Comparison of ENCODE assay signal across 11 mouse cellular contexts in genomic region chr16:6448250-6448649, GRCm38 (mm10).
A peak's percentile ranks its signal among the peaks of the same experiment; 100 is the strongest.
DNase-seq lines count a peak whose midpoint lies in the region; ATAC-seq lines count a peak whose summit lies in the region.
"Had no signal": no experiment of that assay in that cellular context is flagged by ENCODE, and none has a peak within 500 bp of the region (broad histone marks: within the 10 kb centered on the region; RNA-seq: fewer than 3 reads in every experiment).

No protein-coding gene starts in this region.

- no peak for ATAC-seq in lung, embryonic 16.5 days (ENCODE audit: low read depth)
- ATAC-seq in forebrain, embryonic 14.5 days = peak; percentile 86
- ATAC-seq in limb, embryonic 12.5 days (ENCODE audit: insufficient number of reproducible peaks, insufficient read depth, low FRiP score, low TSS enrichment, low read depth) = no peak

- no peaks in the 10 kb centered on the region for H3K27me3 ChIP-seq in heart, embryonic 10.5 days (ENCODE audit: insufficient read depth, poor library complexity, severe bottlenecking)
- H3K27me3 ChIP-seq in lung, embryonic 16.5 days (ENCODE audit: control insufficient read depth, insufficient read depth, low read depth, low read length) = no peaks in the 10 kb centered on the region
- H3K27me3 ChIP-seq in forebrain, embryonic 14.5 days (replicated peaks; ENCODE audit: control insufficient read depth, insufficient read depth, low read length) = no peaks in the 10 kb centered on the region
- H3K27me3 ChIP-seq in limb, embryonic 12.5 days = no peaks in the 10 kb centered on the region

- DNase-seq in heart, embryonic 10.5 days (ENCODE audit: low spot score) = peak; percentile 78
- DNase-seq in heart, postnatal 25 days (ENCODE audit: low spot score) = no peak
- no peak for DNase-seq in lung, postnatal 36 days
- DNase-seq in forebrain, embryonic 14.5 days (ENCODE audit: low spot score) = peak; percentile 48
- no peak for DNase-seq in yolk sac, embryonic 10.5 days (ENCODE audit: low spot score)
- no peak for DNase-seq in thymus, postnatal 0 days (ENCODE audit: low spot score)
- DNase-seq: cerebellum, adult 11 months; kidney, adult 18-20 months had no signal

- H3K36me3 ChIP-seq in heart, embryonic 10.5 days = no peaks in the 10 kb centered on the region
- H3K36me3 ChIP-seq in lung, embryonic 16.5 days (ENCODE audit: control insufficient read depth, insufficient read depth, low read length) = no peaks in the 10 kb centered on the region
- H3K36me3 ChIP-seq in forebrain, embryonic 14.5 days (ENCODE audit: control insufficient read depth, insufficient read depth, low read length) = no peaks in the 10 kb centered on the region
- no peaks in the 10 kb centered on the region for H3K36me3 ChIP-seq in limb, embryonic 12.5 days

- peak overlapping the region; percentile 31; the same call in 1 of the 2 replicates for H3K4me3 ChIP-seq in heart, embryonic 10.5 days
- H3K4me3 ChIP-seq in lung, embryonic 16.5 days (ENCODE audit: low read length) = no peak overlapping the region
- H3K4me3 ChIP-seq in forebrain, embryonic 14.5 days (ENCODE audit: low read depth, low read length) = no peak overlapping the region
- peak overlapping the region; percentile 12 for H3K4me3 ChIP-seq in limb, embryonic 12.5 days (replicated peaks)

- no peaks in the 10 kb centered on the region for H3K9me3 ChIP-seq in heart, embryonic 10.5 days
- H3K9me3 ChIP-seq in lung, embryonic 16.5 days (ENCODE audit: control insufficient read depth, low read length) = no peaks in the 10 kb centered on the region
- H3K9me3 ChIP-seq in forebrain, embryonic 14.5 days (replicated peaks; ENCODE audit: control insufficient read depth, low read length) = no peaks in the 10 kb centered on the region
- no peaks in the 10 kb centered on the region for H3K9me3 ChIP-seq in limb, embryonic 12.5 days

- H3K9ac ChIP-seq in lung, embryonic 16.5 days (ENCODE audit: low read length) = no peak overlapping the region
- H3K9ac ChIP-seq in forebrain, embryonic 14.5 days (ENCODE audit: low read length) = 0 out of 2 replicates have a peak overlapping the region, but pooled peaks have one; percentile 38
- H3K9ac ChIP-seq in limb, embryonic 12.5 days (replicated peaks) = peak overlapping the region; percentile 31; the same call in 1 of the 2 replicates

- intact Hi-C loops in heart, postnatal 25 days (cut with DNase I) = no loop called here

- H3K4me1 ChIP-seq in heart, embryonic 10.5 days = peaks cover 4% of the 10 kb centered on the region; the same call in 1 of the 2 replicates
- H3K4me1 ChIP-seq in lung, embryonic 16.5 days (replicated peaks; ENCODE audit: control insufficient read depth, insufficient read depth, low read length) = no peaks in the 10 kb centered on the region
- no peaks in the 10 kb centered on the region for H3K4me1 ChIP-seq in forebrain, embryonic 14.5 days (ENCODE audit: control insufficient read depth, insufficient read depth, low read length)
- peaks cover 13% of the 10 kb centered on the region; the same call in 1 of the 2 replicates for H3K4me1 ChIP-seq in limb, embryonic 12.5 days (replicated peaks)

- peak overlapping the region; percentile 27; the same call in 1 of the 2 replicates for H3K4me2 ChIP-seq in lung, embryonic 16.5 days (ENCODE audit: low read depth, low read length)
- H3K4me2 ChIP-seq in forebrain, embryonic 14.5 days (ENCODE audit: low read length) = 0 out of 2 replicates have a peak overlapping the region, but pooled peaks have one; percentile 16
- H3K4me2 ChIP-seq in limb, embryonic 12.5 days = peak overlapping the region; percentile 48
- H3K4me2 ChIP-seq: liver, embryonic 11.5 days had no signal

- WGBS in heart, embryonic 10.5 days = 16% methylated on average over 5 of the region's 5 CpGs
- WGBS in lung, embryonic 16.5 days = 18% methylated on average over 5 of the region's 5 CpGs
- WGBS in forebrain, embryonic 14.5 days = 31% methylated on average over 5 of the region's 5 CpGs
- 12% methylated on average over 5 of the region's 5 CpGs for WGBS in limb, embryonic 12.5 days

- H3K27ac ChIP-seq in heart, embryonic 10.5 days = no peak overlapping the region
- no peak overlapping the region for H3K27ac ChIP-seq in lung, embryonic 16.5 days (ENCODE audit: low read length)
- H3K27ac ChIP-seq in forebrain, embryonic 14.5 days (ENCODE audit: low read depth, low read length) = no peak overlapping the region
- H3K27ac ChIP-seq in limb, embryonic 12.5 days = no peak overlapping the region

Comparison
In these comparisons a context has a peak if more than half of its experiments do, and no peak if none do; other contexts are left out.
1. DNase-seq: peak in heart, embryonic 10.5 days (single experiment) and forebrain, embryonic 14.5 days (single experiment); none in heart, postnatal 25 days (single experiment), lung, postnatal 36 days (single experiment), yolk sac, embryonic 10.5 days (single experiment) and thymus, postnatal 0 days (single experiment).
2. H3K4me3 ChIP-seq: peak in heart, embryonic 10.5 days (single experiment) and limb, embryonic 12.5 days (single experiment); none in lung, embryonic 16.5 days (single experiment) and forebrain, embryonic 14.5 days (single experiment).
3. Peak in every context shown above with its lines, with median percentiles within 50 percentile points of each other: H3K4me2 ChIP-seq.